Mouse (Mus musculus) hematopoietic stem cell, adult 5-6 weeks (primary cell): ENCODE results near the gene Padi6. TPM values are rescaled to one million over a fixed set of nuclear protein-coding genes. Genes with fewer than 3 reads are reported as not detected.

Source experiments
- ATAC-seq, 2 experiments: fragments of 125-278 bp in 1 of 2; replicated peaks in 1 of 2; 2 replicates each; pipeline ENCODE4 v1.8.0; 2016 to 2017; ENCODE audit warnings: inconsistent platforms in 2 of 2, mild to moderate bottlenecking in 2 of 2, moderate number of reproducible peaks in 2 of 2, low read depth in 1 of 2, moderate TSS enrichment in 1 of 2; ENCODE audit not compliant: low FRiP score in 2 of 2, poor library complexity in 2 of 2, severe bottlenecking in 2 of 2, insufficient read depth in 1 of 2, low TSS enrichment in 1 of 2
- total RNA-seq: library from RNA; stranded (forward); fragments of 172-1452, 232-1000 nt; gene quantifications from 2 replicates; pipeline ENCODE4 v1.2.3, GENCODE M21; 2017

Padi6 gene
- not detected in 2 replicates for total RNA-seq

DNA sequence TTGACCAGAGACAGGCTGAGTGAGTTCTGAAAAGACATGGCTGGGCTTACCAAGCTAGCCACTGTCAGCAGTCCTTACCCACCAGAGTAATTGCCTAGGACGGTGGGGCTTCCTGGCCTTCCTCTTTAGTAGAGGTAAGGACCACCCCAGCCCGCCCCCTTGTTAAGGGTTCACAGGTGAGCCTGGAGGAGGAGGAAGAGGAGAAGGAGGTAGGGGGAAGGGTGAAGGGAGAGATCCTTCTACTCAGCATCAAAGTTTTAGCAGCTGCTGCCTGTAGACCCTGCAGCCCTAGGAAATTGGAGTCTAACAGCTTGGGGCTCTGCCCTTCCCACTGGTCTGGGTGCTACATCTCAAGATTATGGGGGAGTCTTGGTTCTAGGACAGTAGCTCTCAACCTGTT lies at the start of gene Padi6:
Gene Padi6 (minus strand): TSS at position 101 of the 400 bp plus-strand sequence.
- no peak for ATAC-seq

DNA sequence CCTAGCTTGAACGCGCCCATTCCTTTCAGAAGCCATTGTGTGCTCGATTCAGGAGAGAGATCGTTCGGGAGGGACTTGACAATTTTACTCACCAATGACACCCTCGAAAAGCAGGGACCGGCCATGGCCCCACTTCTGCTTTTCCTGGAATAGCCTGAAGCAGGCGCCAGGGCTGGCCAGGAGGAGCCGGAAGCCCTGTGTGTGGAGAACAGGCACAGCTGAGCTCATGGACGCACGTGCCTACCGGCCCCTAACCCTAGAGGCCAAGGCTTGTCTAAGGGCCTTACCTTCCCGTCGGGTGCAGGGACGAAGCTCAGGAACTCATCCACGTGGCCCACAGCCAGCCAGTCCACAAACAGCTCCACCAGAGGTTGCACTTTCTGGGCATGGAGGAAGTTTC lies 48.6 kb upstream of the Padi6 start:
- no peak for ATAC-seq

DNA sequence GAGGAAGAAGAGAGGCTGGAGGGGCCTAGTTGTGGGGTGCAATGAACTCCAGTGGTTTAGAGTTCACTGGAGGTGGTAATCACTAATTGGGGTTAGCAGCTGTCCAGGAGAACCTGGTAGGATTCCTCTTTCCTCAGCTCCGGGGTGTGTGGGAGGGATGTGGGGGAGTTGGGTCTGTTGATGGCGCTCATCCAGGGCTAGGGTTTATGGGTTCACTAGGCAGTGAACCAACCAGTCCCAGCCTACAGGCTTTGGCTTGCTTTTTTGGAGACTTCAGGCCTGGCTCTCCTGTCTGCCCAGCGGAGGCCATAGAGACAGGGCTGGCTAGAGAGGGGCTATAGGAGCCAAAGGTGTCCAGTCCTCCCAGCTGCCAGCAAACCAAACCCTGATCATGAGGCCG lies 47.5 kb upstream of the Padi6 start:
- ATAC-seq = no peak

DNA sequence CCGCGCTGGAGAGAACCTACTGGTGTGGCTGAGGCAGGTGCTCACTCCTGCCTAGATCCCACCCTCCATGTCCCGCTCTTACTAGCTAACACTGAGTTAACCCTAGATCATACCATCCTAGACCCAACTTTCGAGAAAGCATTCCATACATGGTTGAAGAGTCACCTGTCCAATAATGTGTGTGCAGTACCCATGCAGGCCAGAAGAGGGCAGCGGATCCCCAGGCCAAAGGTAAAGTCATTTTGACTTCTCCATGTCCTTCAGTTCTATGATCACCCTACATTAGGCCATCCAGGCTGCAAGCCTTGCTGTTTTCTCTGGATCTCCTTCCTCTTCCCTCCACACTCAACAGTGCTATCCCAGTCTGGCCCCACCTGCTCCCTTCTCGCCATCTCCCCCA lies 46.5 kb upstream of the Padi6 start:
- peak in 1 of 2 experiments; percentile 46; a peak in 2 of 4 replicates for ATAC-seq

DNA sequence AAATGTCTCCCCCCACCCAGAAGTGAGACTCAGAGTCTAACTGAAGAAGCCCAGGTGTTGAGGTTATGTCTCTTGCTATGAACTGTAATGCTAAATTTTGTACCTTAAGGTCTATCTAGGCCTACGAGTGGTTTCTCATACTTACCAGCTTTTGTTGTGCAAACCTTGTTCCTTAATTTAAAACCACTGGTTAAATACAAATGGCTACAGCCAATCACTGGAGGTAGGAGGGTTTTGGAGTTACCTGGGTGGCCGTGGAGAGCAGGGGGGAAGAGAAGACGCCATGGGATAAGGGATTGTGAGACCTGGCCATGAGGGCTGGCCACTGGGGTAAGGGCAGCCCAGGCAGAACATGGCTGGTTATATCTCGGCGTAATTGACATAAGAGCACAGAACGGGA lies 45.8 kb upstream of the Padi6 start:
- peak in 1 of 2 experiments; percentile 11; a peak in 2 of 4 replicates for ATAC-seq

DNA sequence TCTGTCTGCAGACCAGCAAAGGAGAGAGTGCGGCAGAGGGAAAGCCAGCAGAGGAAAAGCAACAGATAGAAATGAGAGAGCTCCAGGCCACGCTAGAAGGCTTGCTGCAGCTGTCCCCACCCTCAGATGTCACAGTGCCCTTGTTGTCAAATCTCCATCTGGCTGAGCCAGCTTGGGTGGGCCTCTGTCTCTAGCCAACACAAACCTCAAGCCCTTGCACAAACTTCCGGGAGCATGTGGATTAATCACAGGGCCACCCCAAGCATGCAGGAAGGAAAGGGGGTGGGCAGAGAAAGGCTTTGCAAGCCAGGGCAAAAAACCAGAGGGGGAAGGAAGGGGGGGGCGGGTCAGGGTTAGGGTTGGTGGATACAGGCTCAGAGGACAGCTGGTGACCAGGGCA lies 45.0 kb upstream of the Padi6 start:
- ATAC-seq = peak; percentile 74 to 75

DNA sequence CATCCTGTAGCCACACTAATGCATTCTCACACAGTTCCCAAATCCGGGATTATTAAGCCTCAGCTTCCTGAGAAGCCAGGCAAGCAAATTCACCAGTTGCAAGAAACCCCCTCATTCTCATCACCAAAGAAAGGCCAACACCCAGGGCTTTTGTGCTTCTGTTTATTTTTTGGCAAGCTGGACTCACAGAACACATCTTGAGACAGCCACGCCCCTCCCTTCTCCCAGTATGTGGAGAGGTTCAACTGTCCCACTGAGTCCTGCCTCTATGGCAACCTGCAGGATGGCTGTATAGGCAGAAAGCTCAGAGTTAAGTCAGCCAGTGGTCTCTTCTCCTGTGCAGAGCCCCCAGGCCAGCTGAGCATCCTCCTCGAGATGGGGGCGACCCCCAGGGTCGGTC lies 42.8 kb upstream of the Padi6 start:
- no peak for ATAC-seq

DNA sequence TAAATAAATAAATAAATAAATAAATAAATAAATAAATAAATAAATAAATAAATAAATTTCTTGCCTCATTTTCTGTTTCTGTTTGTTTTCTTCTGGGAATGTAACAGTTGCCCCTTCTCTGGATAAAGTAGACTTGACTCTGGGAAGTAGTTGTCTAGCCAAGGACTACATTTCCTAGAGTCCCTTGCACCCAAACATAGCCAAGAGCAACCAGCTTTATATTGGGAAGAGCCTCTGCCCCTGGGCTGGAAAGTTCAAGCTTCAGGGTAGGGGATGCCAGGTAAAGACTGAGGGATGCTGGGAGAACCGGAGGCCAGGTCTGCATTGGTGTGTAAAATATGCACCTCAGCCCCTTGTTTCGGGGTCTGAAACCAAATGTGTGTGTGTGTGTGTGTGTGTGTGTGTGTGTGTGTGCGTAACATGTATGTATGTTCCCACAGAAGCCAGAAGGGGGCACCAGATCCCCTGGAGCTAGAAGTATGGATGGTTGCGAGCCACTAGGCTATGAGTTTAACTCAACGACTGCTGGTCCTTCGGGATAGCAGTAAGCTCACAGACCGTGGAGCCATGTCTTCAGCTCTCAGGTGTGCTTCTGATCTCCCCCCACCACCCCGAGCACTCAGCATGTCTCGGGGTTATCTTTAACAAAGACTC lies 42.0 kb upstream of the Padi6 start:
- ATAC-seq = no peak

DNA sequence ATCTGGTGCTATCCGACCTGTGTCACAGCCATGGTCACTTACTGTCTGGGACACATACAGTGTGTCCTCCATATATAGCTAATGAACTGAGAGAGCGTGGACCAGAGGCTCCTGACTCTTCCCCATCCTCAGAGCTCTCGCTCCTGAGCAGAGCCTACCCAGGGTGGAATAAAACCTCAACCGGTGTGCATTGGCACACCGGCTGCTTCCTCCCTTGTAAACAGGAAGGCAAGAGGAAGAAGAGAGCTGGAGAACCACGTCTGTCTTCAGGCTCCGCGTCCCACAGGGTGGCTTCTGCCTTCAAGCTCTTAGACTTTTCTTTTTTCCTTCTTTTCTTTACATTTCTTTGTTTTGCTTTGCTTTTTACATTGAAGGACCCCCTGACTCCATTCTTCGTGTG lies 40.4 kb upstream of the Padi6 start:
- ATAC-seq = no peak; a peak in 1 of 4 replicates

DNA sequence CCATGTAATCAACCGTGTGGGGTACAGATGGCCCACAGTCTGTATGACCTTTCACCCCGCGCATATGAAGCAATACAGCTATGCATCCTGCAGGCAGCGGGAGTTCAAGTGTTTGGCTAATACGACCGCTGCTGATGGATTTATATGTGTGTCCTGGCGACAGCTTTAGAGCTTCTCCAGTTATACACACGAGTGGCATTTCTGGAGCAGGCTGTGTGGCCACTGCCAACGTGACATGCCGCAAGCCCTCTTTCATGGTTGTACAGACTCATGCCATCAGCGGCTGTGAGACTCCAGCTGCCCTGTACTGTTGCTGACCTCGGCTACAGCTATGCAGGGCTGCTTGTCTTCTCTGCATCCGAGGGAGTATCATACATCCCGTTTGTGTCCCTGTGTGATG lies 38.1 kb upstream of the Padi6 start:
- ATAC-seq = no peak

DNA sequence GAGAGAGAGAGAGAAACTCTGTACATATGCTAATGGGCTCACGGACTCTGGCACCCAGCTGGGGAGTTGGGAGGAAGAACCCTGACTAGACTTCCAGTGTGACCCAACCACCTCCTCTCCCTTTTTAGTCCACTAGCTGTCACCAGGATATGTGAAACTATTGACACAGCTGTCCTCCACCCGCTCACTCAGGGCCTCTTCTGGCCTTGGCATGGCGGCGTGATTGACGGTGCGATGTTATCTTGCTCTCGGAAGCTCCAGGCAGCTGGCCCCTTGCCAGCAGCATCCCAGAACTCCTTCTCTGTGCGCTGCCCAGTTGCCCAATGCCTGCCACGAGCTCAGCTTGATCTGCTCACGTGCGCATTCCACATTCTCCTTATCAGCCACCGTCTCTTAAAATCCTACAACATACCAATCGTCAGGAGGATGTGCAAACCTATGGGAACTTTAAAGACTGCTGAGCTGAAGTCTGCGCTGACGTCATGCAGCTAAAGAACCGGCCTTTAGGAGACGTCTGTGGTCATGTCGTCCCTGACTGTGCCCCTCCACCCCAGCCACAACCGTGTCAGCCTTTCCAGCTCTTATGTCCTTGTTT lies 37.5 kb upstream of the Padi6 start:
- no peak for ATAC-seq

DNA sequence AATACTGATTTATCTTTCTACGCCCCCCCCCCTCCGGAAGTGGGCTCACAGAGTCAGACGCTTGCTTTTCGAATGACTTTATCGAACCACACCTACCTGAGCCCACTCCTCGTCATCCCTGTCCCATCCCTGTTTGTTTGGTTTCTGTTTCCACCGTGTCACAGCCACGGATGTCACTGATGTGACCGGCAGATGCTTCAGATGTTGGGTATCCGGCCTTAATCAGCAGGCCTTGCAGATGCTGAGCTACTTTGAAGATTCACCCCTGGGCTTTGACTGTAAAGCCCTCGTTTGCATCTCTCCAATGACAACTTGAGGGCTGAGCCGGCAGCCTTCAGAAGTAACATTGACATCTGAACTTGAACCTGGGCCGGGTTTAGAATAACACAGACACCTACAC lies 34.2 kb upstream of the Padi6 start:
- no peak for ATAC-seq

DNA sequence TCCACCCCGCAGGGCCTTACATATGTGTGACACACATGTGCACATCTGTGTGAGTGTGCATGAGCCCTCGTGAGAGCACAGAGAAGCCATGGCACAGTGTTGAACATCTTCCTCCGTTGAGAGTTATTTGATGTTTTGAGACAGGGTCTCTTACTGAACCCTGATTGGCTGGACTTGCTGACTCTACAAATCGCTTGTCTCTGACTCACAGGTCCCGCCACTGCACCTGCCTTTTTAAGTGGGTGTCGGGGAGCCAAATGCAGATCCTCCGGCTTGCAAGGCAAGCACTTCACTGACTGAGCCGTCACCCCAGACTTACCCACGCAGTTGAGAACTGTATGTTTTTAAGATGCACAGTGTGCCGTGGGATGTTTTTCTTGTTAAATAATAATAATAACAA lies 33.4 kb upstream of the Padi6 start:
- no peak for ATAC-seq

DNA sequence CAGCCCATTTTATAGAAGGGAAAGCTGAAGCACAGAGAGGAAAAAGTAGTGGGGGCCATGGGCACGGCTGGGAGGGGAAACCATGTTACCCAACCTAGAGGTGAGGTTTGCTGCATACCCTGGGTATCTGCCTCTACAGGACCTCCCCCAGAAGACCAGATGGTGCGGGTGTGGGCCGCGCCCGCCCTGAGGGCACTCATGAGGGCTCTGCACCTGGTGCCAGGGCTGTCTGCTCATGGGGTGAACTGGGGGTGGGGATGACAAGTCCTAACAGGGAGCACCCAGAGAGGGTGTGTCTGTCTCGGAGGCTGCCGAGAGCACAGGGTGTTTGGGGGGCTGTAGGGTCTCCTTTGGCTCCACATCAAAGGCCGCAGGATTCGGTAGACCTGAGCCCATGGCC lies 32.5 kb upstream of the Padi6 start:
- ATAC-seq = no peak

DNA sequence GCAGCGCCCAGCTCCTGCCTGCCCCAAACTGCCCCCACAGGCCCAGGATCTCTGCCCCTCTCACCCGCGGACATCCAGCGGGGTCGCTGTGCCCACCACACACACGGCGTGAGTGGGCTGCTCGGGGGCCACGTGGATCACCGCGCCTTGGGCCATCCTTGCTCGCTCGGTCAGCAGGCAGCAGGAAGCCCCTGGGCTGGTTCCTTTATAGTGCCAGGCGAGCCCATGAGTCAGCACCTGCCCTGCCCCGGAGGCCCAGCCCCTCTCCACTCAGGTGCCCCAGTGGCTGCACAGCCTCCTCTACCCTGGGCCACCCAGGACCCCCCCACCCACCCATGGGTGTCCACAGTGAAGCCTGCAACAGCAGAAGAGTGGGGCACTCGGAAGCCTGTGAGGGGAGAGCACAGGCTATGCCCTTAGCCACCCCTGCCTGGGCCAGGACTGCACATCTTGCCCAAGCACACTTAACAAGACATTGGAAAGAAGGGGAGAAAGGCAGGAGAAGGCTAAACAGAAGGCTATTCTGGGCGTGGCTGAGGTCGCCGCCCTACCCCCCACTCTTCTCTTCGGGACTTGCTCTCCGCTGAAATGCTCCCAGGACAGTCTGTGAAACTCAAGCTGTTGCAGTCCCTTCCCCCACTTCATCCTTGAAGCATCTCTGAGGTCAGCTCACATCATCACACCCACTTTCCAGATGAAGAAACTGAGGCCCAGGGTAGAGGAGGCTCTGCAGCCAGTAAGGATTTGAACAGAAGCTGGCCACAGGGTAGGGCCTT lies 31.8 kb upstream of the Padi6 start, which contains the start of gene Padi4:
Gene Padi4 (minus strand): TSS at position 212 of the 776 bp plus-strand sequence.
- peak; percentile 52 to 63; a peak in 3 of 4 replicates for ATAC-seq

DNA sequence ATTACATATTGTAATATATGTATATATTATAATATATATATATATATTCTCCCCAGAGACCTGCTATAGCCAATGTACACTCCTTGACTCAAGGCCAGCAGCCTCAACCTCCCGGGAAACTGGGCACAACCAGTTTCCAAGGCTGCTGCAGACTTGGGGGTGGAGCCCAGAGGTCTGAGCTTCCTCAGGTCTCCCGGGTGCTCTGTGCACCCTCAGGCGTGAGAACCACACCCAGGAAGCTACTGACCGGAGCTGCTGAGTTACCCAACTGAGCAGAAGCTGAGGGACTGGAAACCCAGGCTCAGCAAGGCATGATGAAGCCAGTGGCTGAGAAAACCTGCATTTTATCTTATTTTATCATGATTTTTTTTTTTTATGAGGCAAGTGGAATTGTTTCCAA lies 28.6 kb upstream of the Padi6 start:
- no peak for ATAC-seq

DNA sequence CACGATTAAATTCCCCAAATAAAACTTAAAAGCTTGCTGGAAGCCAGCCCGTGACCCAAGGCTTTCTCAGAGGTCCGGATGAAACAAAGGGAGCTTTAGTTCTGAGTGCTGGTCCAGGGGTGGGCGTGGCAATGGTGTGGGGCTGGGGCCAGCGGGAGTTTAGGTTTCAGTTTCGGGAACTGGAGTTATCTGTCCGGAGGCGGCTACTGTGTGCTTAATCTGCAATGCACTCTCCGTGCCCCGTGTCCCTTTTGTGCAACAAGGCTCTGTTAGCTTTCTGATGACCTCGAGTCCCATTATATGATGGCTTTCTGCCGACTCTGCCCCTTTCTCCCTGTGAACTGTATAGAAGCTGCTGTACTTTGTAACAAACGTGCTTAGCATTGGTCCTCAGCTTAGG lies 28.0 kb upstream of the Padi6 start:
- peak; percentile 37; a peak in 2 of 4 replicates for ATAC-seq

DNA sequence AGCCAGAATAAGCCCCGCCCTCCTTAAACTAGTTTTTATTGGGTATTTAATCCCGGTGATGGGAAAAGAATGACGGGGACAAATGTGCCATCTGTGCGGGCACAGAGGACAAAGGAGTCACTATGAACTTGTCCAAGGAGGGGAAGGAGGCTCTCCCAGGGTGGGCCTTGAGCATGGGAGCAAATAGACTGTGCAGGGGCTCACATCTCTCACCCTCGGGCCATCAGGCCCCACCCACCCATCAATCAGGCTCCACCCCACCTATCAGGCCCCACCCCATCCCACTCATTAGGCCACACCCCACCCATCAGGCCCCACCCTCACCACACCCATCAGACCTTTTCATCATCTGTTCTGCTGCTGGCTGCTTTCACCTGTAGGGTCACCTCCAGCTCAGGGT lies 26.5 kb upstream of the Padi6 start:
- ATAC-seq = no peak
